Mouse (Mus musculus) erythroblast, embryonic 14.5 days (primary cell): Measurements from ENCODE around the gene Rbck1.

Experiments
- GATA1 ChIP-seq: IDR thresholded peaks from 2 replicates; pipeline ENCODE4 v1.6.1; 2012; ENCODE audit warnings: low read length, inconsistent platforms, mixed read lengths
- TAL1 ChIP-seq: IDR thresholded peaks from 3 replicates; pipeline ENCODE4 v1.6.1; 2012; ENCODE audit warnings: low read length, inconsistent platforms, mixed read lengths

DNA sequence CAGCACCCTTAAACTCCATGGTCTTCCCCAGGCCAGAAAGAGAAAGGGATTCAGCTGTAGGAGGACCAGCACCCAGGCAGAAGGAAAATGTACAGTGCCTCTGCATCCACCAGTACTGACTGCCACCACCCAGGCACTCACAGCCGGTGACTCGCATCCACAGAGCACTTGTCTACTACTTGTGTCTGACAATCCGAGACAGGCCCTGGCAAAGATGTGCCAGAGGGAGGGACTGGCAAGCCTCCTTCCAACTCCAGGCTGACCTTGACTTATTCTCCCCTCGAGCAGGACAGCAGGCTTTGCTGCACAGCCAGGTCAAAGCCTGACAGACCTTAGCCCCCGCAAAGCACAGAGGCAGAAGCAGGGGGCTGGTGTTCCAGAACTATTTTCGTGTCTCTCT lies 15.4 kb downstream of the Rbck1 start:
- TF ChIP-seq TAL1 (no peak), GATA1 (no peak)
